Mouse (Mus musculus) hindbrain, embryonic 14.5 days (tissue): ENCODE measurements around the gene Kcnj6. TPM values are rescaled to one million over a fixed set of nuclear protein-coding genes. Genes with fewer than 3 reads are reported as not detected.

Source experiments
- ATAC-seq: fragments of 200-750 bp; cut with Nextera tagmentation; 2 replicates; pipeline ENCODE4 v1.8.0; 2017; ENCODE audit warnings: moderate number of reproducible peaks, mild to moderate bottlenecking, moderate TSS enrichment, moderate library complexity; ENCODE audit not compliant: low FRiP score
- DNase-seq: peaks from one replicate; pipeline ENCODE4 v3.0.0-alpha.2; 2015; ENCODE audit warnings: low spot score
- H3K27ac ChIP-seq: fragments of 300-500 bp; sonication (generic); 2 replicates; pipeline ENCODE4 v1.5.1; 2014; ENCODE audit warnings: mild to moderate bottlenecking, moderate library complexity
- H3K27me3 ChIP-seq: fragments of 300-500 bp; sonication (generic); 2 replicates; pipeline ENCODE4 v1.6.1; 2014; ENCODE audit warnings: mild to moderate bottlenecking, low read length, mixed read lengths; ENCODE audit not compliant: control insufficient read depth, insufficient read depth
- H3K36me3 ChIP-seq: fragments of 300-500 bp; sonication (generic); replicated peaks from 2 replicates; pipeline ENCODE4 v1.6.1; 2014; ENCODE audit not compliant: control insufficient read depth, insufficient read depth
- H3K4me1 ChIP-seq: fragments of 300-500 bp; sonication (generic); replicated peaks from 2 replicates; pipeline ENCODE4 v1.6.1; 2014; ENCODE audit warnings: antibody characterized with exemption, low read length, mixed read lengths; ENCODE audit not compliant: control insufficient read depth, insufficient read depth
- H3K4me2 ChIP-seq: fragments of 300-500 bp; sonication (generic); replicated peaks from 2 replicates; pipeline ENCODE4 v1.6.1; 2014; ENCODE audit warnings: mild to moderate bottlenecking, moderate library complexity
- H3K4me3 ChIP-seq: fragments of 300-500 bp; sonication (generic); replicated peaks from 2 replicates; pipeline ENCODE4 v1.5.1; 2014; ENCODE audit warnings: mild to moderate bottlenecking, low read length
- H3K9ac ChIP-seq: fragments of 300-500 bp; sonication (generic); 2 replicates; pipeline ENCODE4 v1.6.1; 2014
- H3K9me3 ChIP-seq: fragments of 300-500 bp; sonication (generic); 2 replicates; pipeline ENCODE4 v1.6.1; 2016; ENCODE audit warnings: low read length; ENCODE audit not compliant: control insufficient read depth
- WGBS: fragments of 180-500 bp; shearing (Covaris S2); extraction: QIAGEN DNeasy Blood & Tissue Kit; methylation state at CpG from one replicate; pipeline ENCODE4 v1.1.7; 2014; 5-methylcytosine and 5-hydroxymethylcytosine counted together
- polyA plus RNA-seq: library from polyadenylated mRNA; unstranded; fragments of >200 nt; fragmentation: Nextera tagmentation; extraction: Ambion mirVana; gene quantifications from 2 replicates; pipeline ENCODE4 v1.2.1, GENCODE M21; 2014

The Kcnj6 gene
- polyA plus RNA-seq, 1 experiment from 2014 or later, result 3.4 TPM

GRCm38 (mm10) chr16:94783696-94784095, 213.8 kb downstream of the Kcnj6 start:
- 64% methylated on average over 7 of the region's 7 CpGs for WGBS
- ATAC-seq (no peak), DNase-seq (no peak)
- H3K4me1 ChIP-seq, result peaks cover 3% of the 10 kb centered on the region; the same call in 1 of the 2 replicates
- H3K4me3 ChIP-seq, result no peak overlapping the region
- no peak overlapping the region for H3K4me2 ChIP-seq
- 0 out of 2 replicates have a peak, but pooled peaks cover 3% of the 10 kb centered on the region for H3K27me3 ChIP-seq
- peaks cover 5% of the 10 kb centered on the region; the same call in 1 of the 2 replicates for H3K9me3 ChIP-seq
- no peak overlapping the region for H3K27ac ChIP-seq
- no peaks in the 10 kb centered on the region for H3K36me3 ChIP-seq
- no peak overlapping the region for H3K9ac ChIP-seq

DNA sequence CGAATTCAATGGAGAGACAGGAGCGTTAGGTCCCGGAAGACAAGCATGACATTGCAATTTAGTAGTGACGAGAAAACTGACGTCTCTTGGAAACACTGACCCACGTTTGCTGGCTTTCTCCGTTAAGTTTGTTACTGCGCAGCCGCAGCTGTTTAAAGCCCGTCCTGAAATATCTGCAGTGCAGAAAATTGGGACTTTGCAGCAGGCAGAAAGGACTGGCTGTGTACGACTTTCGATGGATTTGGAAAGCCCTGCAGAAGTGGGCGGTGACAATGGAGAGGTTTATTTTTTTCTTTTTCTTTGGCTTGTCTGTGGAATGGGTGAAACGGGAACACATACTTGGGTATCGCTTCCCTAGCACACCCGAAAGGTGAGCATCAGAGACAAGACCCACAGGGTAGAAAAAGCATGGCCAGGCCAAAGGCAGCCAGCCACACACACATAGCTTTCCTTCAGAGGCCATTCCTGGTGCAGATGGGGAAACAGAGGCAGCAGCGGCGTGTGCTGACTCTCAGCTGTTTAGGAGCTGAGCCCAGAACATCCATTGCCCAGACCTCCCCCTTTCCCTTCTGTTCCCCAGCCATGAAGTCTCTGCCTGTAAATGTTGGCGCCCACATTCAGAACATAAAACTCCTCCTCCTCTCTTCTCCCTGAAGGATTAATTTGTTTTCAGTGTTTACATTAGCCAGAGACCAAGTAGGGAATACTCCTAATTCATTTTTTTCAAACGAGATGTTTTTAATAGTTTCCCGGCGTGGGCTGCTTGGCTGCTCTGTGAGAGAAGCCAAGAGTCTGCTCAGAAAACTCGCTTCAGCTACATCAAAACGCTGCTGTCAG, 215.2 kb downstream of the Kcnj6 start:
- Histone ChIP-seq H3K36me3 (no peaks in the 10 kb centered on the region), H3K4me3 (peak overlapping the region; percentile 15; the same call in 1 of the 2 replicates), H3K4me2 (peak overlapping the region; percentile 49), H3K9ac (no peak overlapping the region), H3K27ac (no peak overlapping the region), H3K27me3 (0 out of 2 replicates have a peak, but pooled peaks cover 3% of the 10 kb centered on the region), H3K9me3 (peaks cover 5% of the 10 kb centered on the region; the same call in 1 of the 2 replicates), H3K4me1 (peaks cover 3% of the 10 kb centered on the region; the same call in 1 of the 2 replicates)
- WGBS, result 54% methylated on average over 24 of the region's 24 CpGs
- DNase-seq, result peak; percentile 41
- no peak for ATAC-seq

- WGBS, result 87% methylated on average over 5 of the region's 5 CpGs
- H3K4me1 ChIP-seq, result no peaks in the 10 kb centered on the region
- DNase-seq (no peak), ATAC-seq (no peak)
- no peak overlapping the region for H3K27ac ChIP-seq
- no peak overlapping the region for H3K4me2 ChIP-seq
- H3K27me3 ChIP-seq, result no peaks in the 10 kb centered on the region
- no peak overlapping the region for H3K4me3 ChIP-seq
- no peaks in the 10 kb centered on the region for H3K36me3 ChIP-seq
- H3K9ac ChIP-seq, result no peak overlapping the region
- peaks cover 3% of the 10 kb centered on the region; the same call in 1 of the 2 replicates for H3K9me3 ChIP-seq
Measured at GRCm38 (mm10) chr16:94773928-94774327, 223.6 kb downstream of the Kcnj6 start.

- Histone ChIP-seq H3K4me1 (peaks cover 4% of the 10 kb centered on the region; the same call in 1 of the 2 replicates), H3K4me3 (no peak overlapping the region), H3K4me2 (no peak overlapping the region), H3K36me3 (no peaks in the 10 kb centered on the region), H3K27me3 (no peaks in the 10 kb centered on the region), H3K9me3 (no peaks in the 10 kb centered on the region), H3K9ac (no peak overlapping the region), H3K27ac (no peak overlapping the region)
- no peak for ATAC-seq
- no peak for DNase-seq
- 86% methylated on average over 6 of the region's 6 CpGs for WGBS
Measured at GRCm38 (mm10) chr16:94767606-94768005, 229.9 kb downstream of the Kcnj6 start.

DNA sequence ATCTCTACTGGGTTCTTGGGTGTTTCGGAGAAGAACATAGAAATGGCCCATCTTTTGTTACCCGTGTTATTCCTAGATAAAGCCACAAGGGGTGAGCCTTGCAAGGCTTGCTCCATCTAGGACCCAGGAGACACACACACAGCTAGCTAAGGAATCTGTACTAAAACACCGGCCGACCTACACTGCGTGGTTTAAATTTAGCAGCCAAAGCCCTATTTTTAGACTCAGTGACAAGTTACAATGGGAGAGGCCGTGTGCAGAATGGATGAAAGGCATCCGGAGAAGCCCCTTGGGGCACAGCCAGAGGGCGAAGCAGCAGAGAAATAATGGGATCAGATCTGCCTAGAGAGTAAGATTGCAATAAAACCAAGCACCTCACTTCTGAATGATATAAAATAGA, 232.4 kb downstream of the Kcnj6 start:
- H3K4me1 ChIP-seq, result peaks cover 4% of the 10 kb centered on the region; the same call in 1 of the 2 replicates
- no peaks in the 10 kb centered on the region for H3K9me3 ChIP-seq
- H3K4me3 ChIP-seq, result no peak overlapping the region
- H3K27ac ChIP-seq, result peak overlapping the region; percentile 34; the same call in 1 of the 2 replicates
- 0 out of 2 replicates have a peak overlapping the region, but pooled peaks have one; percentile 18 for H3K4me2 ChIP-seq
- ATAC-seq (no peak), DNase-seq (no peak)
- no peaks in the 10 kb centered on the region for H3K27me3 ChIP-seq
- H3K36me3 ChIP-seq, result no peaks in the 10 kb centered on the region
- WGBS, result 25% methylated on average over 8 of the region's 8 CpGs
- no peak overlapping the region for H3K9ac ChIP-seq

DNA sequence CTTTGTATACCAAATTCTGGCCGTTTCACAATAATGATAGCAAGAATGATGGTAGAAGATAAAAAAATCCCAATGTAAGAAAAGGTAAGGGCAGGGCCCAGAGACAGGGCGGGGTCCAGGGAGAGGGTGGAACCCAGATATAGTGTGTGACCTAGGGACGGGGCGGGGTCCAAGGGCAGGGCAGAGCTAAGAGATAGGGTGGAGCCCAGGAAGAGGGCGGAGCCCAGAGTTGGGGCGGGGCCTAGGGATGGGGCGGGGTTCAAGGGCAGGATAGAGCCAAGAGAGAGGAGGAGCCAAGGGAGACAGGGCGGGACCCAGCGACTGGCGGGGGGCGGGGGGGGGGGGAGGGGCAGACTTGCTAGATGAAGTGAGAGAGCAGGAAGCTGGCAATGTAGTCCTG, 236.8 kb downstream of the Kcnj6 start:
- H3K9me3 ChIP-seq, result no peaks in the 10 kb centered on the region
- no peak overlapping the region for H3K4me2 ChIP-seq
- H3K36me3 ChIP-seq, result no peaks in the 10 kb centered on the region
- ATAC-seq (no peak), DNase-seq (no peak)
- H3K27ac ChIP-seq, result no peak overlapping the region
- peaks cover 4% of the 10 kb centered on the region; the same call in 1 of the 2 replicates for H3K4me1 ChIP-seq
- H3K9ac ChIP-seq, result no peak overlapping the region
- no peak overlapping the region for H3K4me3 ChIP-seq
- WGBS, result 46% methylated on average over 7 of the region's 11 CpGs
- H3K27me3 ChIP-seq, result no peaks in the 10 kb centered on the region

DNA sequence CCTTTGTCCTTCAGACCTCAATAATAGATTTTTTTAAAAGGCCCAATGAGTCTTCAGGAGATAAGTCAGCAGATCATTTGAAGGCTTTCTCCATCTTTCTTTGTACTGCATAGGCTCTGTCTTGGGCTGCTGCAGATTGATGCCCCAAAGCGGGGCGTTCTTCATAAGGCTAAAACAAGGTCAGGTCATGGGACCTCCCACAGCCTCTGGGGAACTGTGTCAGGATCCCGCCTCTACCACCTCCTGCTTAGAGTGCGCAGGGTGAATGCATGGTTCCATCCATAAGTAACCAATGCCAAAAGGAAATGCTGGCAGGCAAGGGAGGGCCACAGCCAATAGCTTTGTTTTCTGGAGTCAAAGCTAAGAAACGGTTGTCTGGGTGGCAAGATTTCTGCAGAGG, 237.7 kb downstream of the Kcnj6 start:
- ATAC-seq (no peak), DNase-seq (no peak)
- H3K4me2 ChIP-seq, result no peak overlapping the region
- H3K9me3 ChIP-seq, result no peaks in the 10 kb centered on the region
- 45% methylated on average over 5 of the region's 5 CpGs for WGBS
- no peak overlapping the region for H3K27ac ChIP-seq
- H3K9ac ChIP-seq, result no peak overlapping the region
- no peak overlapping the region for H3K4me3 ChIP-seq
- no peaks in the 10 kb centered on the region for H3K36me3 ChIP-seq
- no peaks in the 10 kb centered on the region for H3K4me1 ChIP-seq
- H3K27me3 ChIP-seq, result no peaks in the 10 kb centered on the region

DNA sequence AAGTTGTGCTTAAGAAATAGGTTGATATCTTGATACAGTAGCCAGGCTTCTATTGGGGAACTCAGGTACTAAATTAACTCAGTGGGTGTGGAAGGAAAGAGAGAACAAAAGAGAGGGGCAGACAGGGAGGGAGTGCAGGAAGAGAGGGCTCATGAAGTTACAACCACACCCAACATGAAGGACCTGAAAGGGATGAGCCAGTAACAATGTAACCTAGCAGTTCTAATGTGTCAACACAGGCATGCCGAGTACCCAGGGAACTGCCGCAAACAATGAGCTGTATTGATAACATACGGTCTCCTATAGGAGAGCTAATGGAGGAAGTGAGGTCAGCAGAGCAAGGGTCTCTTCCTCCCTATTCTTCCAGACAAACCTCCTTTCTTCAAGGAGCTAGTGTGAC, 238.9 kb downstream of the Kcnj6 start:
- WGBS, result 66% methylated on average over 3 of the region's 3 CpGs
- Histone ChIP-seq H3K9ac (no peak overlapping the region), H3K4me2 (no peak overlapping the region), H3K4me3 (no peak overlapping the region), H3K27me3 (no peaks in the 10 kb centered on the region), H3K4me1 (peaks cover 3% of the 10 kb centered on the region), H3K27ac (no peak overlapping the region), H3K36me3 (no peaks in the 10 kb centered on the region), H3K9me3 (no peaks in the 10 kb centered on the region)
- no peak for DNase-seq
- ATAC-seq, result no peak

- Histone ChIP-seq H3K4me1 (peaks cover 6% of the 10 kb centered on the region), H3K9ac (no peak overlapping the region), H3K4me3 (no peak overlapping the region), H3K36me3 (no peaks in the 10 kb centered on the region), H3K27me3 (no peaks in the 10 kb centered on the region), H3K9me3 (no peaks in the 10 kb centered on the region), H3K4me2 (no peak overlapping the region), H3K27ac (no peak overlapping the region)
- ATAC-seq, result no peak
- no peak for DNase-seq
- 81% methylated on average over 6 of the region's 6 CpGs for WGBS
Measured at GRCm38 (mm10) chr16:94756352-94756751, 241.1 kb downstream of the Kcnj6 start.
